Mouse (Mus musculus) small intestine, adult 2 months (tissue): ENCODE results near the gene Rfesd. TPM values are rescaled to one million over a fixed set of nuclear protein-coding genes. Genes with fewer than 3 reads are reported as not detected.

Experiments
- H3K27ac ChIP-seq: fragments of 200-500 bp; 2 replicates; pipeline ENCODE4 v1.5.1; 2012; ENCODE audit warnings: low read depth, low read length, control low read depth, inconsistent platforms; ENCODE audit not compliant: insufficient read depth
- H3K27me3 ChIP-seq: fragments of 200-500 bp; 2 replicates; pipeline ENCODE4 v1.6.1; 2012; ENCODE audit warnings: mild to moderate bottlenecking, moderate library complexity, low read length, inconsistent platforms; ENCODE audit not compliant: control insufficient read depth, insufficient read depth
- H3K36me3 ChIP-seq: fragments of 200-500 bp; 2 replicates; pipeline ENCODE4 v1.6.1; 2012; ENCODE audit warnings: mild to moderate bottlenecking, low read length, control low read depth, inconsistent platforms; ENCODE audit not compliant: control insufficient read depth, insufficient read depth
- H3K4me1 ChIP-seq: fragments of 200-500 bp; 2 replicates; pipeline ENCODE4 v1.6.1; 2012; ENCODE audit warnings: low read length, inconsistent platforms, mixed read lengths; ENCODE audit not compliant: control insufficient read depth, insufficient read depth, insufficient read length
- H3K4me3 ChIP-seq: fragments of 200-500 bp; 2 replicates; pipeline ENCODE4 v1.5.1; 2012; ENCODE audit warnings: low read depth, mild to moderate bottlenecking, control low read depth, inconsistent platforms, low read length, moderate library complexity
- CTCF ChIP-seq: fragments of 200-500 bp; IDR thresholded peaks from 2 replicates; pipeline ENCODE4 v1.5.1; 2012; ENCODE audit warnings: low read depth, mild to moderate bottlenecking, control low read depth, inconsistent platforms, low read length, moderate library complexity, mixed read lengths; ENCODE audit not compliant: insufficient replicate concordance, insufficient read length; ENCODE audit errors: extremely low read depth
- POLR2A ChIP-seq: fragments of 200-500 bp; IDR thresholded peaks from 2 replicates; pipeline ENCODE4 v1.6.1; 2012; ENCODE audit warnings: low read depth, mild to moderate bottlenecking, control low read depth, inconsistent platforms, low read length, moderate library complexity
- WGBS: fragments of 180-500 bp; shearing (Covaris S2); methylation state at CpG from one replicate; pipeline ENCODE4 v1.1.7; 2018; 5-methylcytosine and 5-hydroxymethylcytosine counted together
- polyA plus RNA-seq: library from polyadenylated mRNA; depleted of rRNA; stranded (reverse); fragments of >200 nt; gene quantifications from 2 replicates; pipeline ENCODE4 v1.2.3, GENCODE M21; 2012

Gene Rfesd
- polyA plus RNA-seq, 1 experiment, result 2.0 TPM

GRCm38 (mm10) chr13:76057267-76058069, 38.9 kb upstream of the Rfesd start:
- Histone ChIP-seq H3K36me3 (peaks cover 4% of the 10 kb centered on the region; the same call in 1 of the 2 replicates), H3K4me3 (no peak overlapping the region), H3K27me3 (peaks cover 20% of the 10 kb centered on the region), H3K4me1 (peaks cover 6% of the 10 kb centered on the region), H3K27ac (no peak overlapping the region)
- TF ChIP-seq POLR2A, result no peak
- TF ChIP-seq CTCF, result no peak
- 76% methylated on average over 10 of the region's 10 CpGs for WGBS

GRCm38 (mm10) chr13:76056896-76057266, 38.4 kb upstream of the Rfesd start, which contains the start of gene Gpr150:
Gene Gpr150 (minus strand): TSS chr13:76056996.
- H3K4me3 ChIP-seq, result peak within 1 kb of the TSS; percentile 57
- TF ChIP-seq POLR2A (no peak), CTCF (no peak)
- 22% methylated on average over 10 of the region's 10 CpGs for WGBS
- no peaks in the 10 kb centered on the region for H3K36me3 ChIP-seq
- H3K27me3 ChIP-seq, result peaks cover 20% of the 10 kb centered on the region
- peaks cover 6% of the 10 kb centered on the region for H3K4me1 ChIP-seq
- no peak within 1 kb of the TSS for H3K27ac ChIP-seq

DNA sequence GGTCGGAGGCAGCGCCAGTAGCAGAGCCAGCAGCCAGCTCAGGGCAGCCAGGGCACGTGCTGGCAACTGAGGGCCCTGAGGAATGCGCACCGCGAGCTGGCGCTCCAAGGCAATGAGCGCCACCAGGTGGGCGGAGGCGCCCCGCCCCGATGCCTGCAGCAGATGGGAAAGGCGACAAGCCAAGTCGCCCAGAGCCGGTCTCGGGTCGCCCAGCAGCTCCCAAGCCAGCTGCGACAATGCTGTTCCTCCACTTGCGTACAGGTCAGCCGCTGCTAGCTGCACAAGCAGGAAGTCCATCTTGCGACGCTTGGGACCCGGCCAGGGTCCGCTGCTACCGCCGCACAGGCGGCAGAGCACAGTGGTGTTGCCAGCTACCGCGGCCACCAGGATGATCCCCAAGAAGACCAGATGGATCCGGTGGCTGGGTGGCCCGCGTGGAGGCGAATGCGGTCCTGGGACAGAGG, 37.8 kb upstream of the Rfesd start:
- Histone ChIP-seq H3K36me3 (no peaks in the 10 kb centered on the region), H3K4me3 (peak overlapping the region; percentile 57), H3K27ac (no peak overlapping the region), H3K27me3 (peaks cover 20% of the 10 kb centered on the region), H3K4me1 (peaks cover 6% of the 10 kb centered on the region)
- TF ChIP-seq POLR2A, result no peak
- TF ChIP-seq CTCF, result peak; percentile 40; the same call in 1 of the 2 replicates
- WGBS, result under 1% methylated on average over 34 of the region's 34 CpGs

DNA sequence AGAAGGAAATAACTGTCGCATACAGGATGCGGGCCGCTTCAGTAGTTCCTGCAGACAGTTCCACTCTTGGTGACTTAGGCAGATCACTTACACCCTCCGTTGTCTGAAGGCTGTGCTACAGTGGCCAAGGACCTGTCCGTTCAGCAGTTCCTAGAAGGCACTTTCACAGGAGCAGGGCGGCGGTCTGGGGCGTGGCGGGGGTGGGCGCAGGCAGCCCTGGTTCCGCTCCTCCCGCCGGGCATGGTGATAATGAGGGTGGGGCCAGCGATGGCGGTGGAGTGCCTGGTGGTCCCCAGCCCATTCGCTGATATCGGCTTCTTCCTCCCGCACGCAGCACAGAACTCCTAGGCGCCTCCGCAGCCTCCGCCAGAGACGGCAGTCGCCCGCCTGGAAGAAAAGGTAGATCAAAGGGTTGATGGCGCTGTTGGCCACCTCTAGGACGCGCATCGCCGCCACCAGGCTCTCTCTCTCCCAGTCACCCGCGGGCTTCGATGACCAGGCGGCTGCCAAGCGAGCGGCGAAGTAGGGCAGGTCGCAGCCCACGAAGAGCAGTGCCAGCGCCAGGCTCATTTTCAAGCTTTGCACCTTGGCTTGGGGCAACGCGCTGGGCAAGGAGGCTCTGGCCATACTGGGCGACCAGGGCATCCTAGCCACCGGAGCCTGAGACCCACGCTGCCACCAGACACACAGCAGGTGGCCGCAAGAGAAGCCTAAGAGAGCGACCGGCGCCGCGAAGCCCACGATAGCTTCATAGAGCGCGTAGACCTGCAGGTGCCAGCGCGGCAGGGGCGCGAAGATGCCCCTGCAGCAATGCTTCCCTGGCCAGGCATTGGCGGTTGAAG, 37.1 kb upstream of the Rfesd start:
- Histone ChIP-seq H3K27me3 (peaks cover 23% of the 10 kb centered on the region), H3K4me1 (peaks cover 6% of the 10 kb centered on the region), H3K27ac (no peak overlapping the region), H3K36me3 (no peaks in the 10 kb centered on the region), H3K4me3 (peak overlapping the region; percentile 57)
- TF ChIP-seq POLR2A (no peak), CTCF (no peak)
- 2% methylated on average over 59 of the region's 59 CpGs for WGBS

DNA sequence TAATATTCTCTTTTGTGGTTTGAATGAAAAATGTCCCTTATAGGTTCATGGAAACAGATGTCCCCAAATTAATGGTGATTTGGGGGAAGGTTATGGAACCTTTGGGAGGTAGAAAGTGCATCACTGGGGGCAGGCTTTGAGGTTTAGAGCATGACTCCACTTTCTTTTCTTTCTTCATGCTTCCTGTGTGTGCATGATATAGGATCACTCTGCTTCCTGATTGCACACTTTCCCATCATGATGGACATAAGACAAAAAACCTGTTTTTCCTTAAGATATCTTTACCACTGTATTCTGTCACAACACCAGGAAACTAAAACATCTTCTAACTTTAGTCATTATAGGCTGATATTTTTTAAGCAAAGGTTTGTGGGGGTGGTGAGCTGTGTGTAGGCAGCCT, 26.5 kb upstream of the Rfesd start:
- no peaks in the 10 kb centered on the region for H3K36me3 ChIP-seq
- TF ChIP-seq CTCF (no peak), POLR2A (no peak)
- H3K4me3 ChIP-seq, result no peak overlapping the region
- no peaks in the 10 kb centered on the region for H3K4me1 ChIP-seq
- no peaks in the 10 kb centered on the region for H3K27me3 ChIP-seq
- no peak overlapping the region for H3K27ac ChIP-seq

GRCm38 (mm10) chr13:76042455-76042854, 23.9 kb upstream of the Rfesd start:
- no peak for TF ChIP-seq POLR2A
- no peak for TF ChIP-seq CTCF
- WGBS, result 37% methylated on average over 1 of the region's 1 CpGs
- Histone ChIP-seq H3K4me3 (no peak overlapping the region), H3K4me1 (no peaks in the 10 kb centered on the region), H3K36me3 (no peaks in the 10 kb centered on the region), H3K27me3 (no peaks in the 10 kb centered on the region), H3K27ac (no peak overlapping the region)

GRCm38 (mm10) chr13:76024588-76024987, 6.1 kb upstream of the Rfesd start:
- Histone ChIP-seq H3K4me1 (no peaks in the 10 kb centered on the region), H3K27me3 (no peaks in the 10 kb centered on the region), H3K36me3 (no peaks in the 10 kb centered on the region), H3K27ac (no peak overlapping the region), H3K4me3 (no peak overlapping the region)
- 65% methylated on average over 3 of the region's 3 CpGs for WGBS
- TF ChIP-seq POLR2A, result no peak
